ENCODE assay signal across 8 mouse cellular contexts in genomic region chr17:79713276-79713642, GRCm38 (mm10). TPM values are rescaled to one million over a fixed set of nuclear protein-coding genes. Genes with fewer than 3 reads are reported as not detected.
A peak's percentile ranks its signal among the peaks of the same experiment; 100 is the strongest.
DNase-seq lines count a peak whose midpoint lies in the region; ATAC-seq and TF ChIP-seq lines count a peak whose summit lies in the region.

No protein-coding gene starts in this region.

- peak overlapping the region; percentile 46; the same call in 1 of the 2 replicates for H3K9ac ChIP-seq in lung, embryonic 14.5 days
- H3K9ac ChIP-seq in embryonic facial prominence, embryonic 14.5 days (ENCODE audit: low read depth, low read length), result peak overlapping the region; percentile 45
- H3K9ac ChIP-seq in hindbrain, embryonic 16.5 days (ENCODE audit: low read depth, low read length), result peak overlapping the region; percentile 51
- H3K9ac ChIP-seq in midbrain, embryonic 14.5 days (replicated peaks; ENCODE audit: low read length), result peak overlapping the region; percentile 40

- H3K27me3 ChIP-seq in lung, embryonic 14.5 days (ENCODE audit: insufficient read depth, low read length), result peaks cover 45% of the 10 kb centered on the region
- peaks cover 59% of the 10 kb centered on the region for H3K27me3 ChIP-seq in embryonic facial prominence, embryonic 14.5 days (replicated peaks; ENCODE audit: control insufficient read depth, insufficient read depth, low read length)
- peaks cover 38% of the 10 kb centered on the region for H3K27me3 ChIP-seq in hindbrain, embryonic 16.5 days (replicated peaks; ENCODE audit: control insufficient read depth, insufficient read depth, low read length)
- H3K27me3 ChIP-seq in midbrain, embryonic 14.5 days (ENCODE audit: control insufficient read depth, insufficient read depth, low read length), result peaks cover 65% of the 10 kb centered on the region

- H3K4me1 ChIP-seq in lung, embryonic 14.5 days (ENCODE audit: insufficient read depth), result peaks cover 22% of the 10 kb centered on the region; the same call in 1 of the 2 replicates
- H3K4me1 ChIP-seq in embryonic facial prominence, embryonic 14.5 days (ENCODE audit: control insufficient read depth, insufficient read depth, low read length), result peaks cover 24% of the 10 kb centered on the region
- H3K4me1 ChIP-seq in hindbrain, embryonic 16.5 days (ENCODE audit: control insufficient read depth, insufficient read depth, low read depth, low read length), result peaks cover 24% of the 10 kb centered on the region
- peaks cover 26% of the 10 kb centered on the region for H3K4me1 ChIP-seq in midbrain, embryonic 14.5 days (ENCODE audit: control insufficient read depth, insufficient read depth, low read length)

- peak overlapping the region; percentile 91 for H3K4me2 ChIP-seq in lung, embryonic 14.5 days
- H3K4me2 ChIP-seq in embryonic facial prominence, embryonic 14.5 days (ENCODE audit: low read depth, low read length), result peak overlapping the region; percentile 88
- peak overlapping the region; percentile 96 for H3K4me2 ChIP-seq in hindbrain, embryonic 16.5 days (ENCODE audit: low read length)
- peak overlapping the region; percentile 86 for H3K4me2 ChIP-seq in midbrain, embryonic 14.5 days (ENCODE audit: low read length)

- under 1% methylated on average over 24 of the region's 24 CpGs for WGBS in lung, embryonic 14.5 days
- WGBS in embryonic facial prominence, embryonic 14.5 days, result 0% methylated on average over 20 of the region's 24 CpGs
- WGBS in hindbrain, embryonic 16.5 days, result 0% methylated on average over 24 of the region's 24 CpGs
- WGBS in midbrain, embryonic 14.5 days, result under 1% methylated on average over 24 of the region's 24 CpGs

- peak; percentile 48 for DNase-seq in lung, embryonic 14.5 days
- no peak for DNase-seq in lung, postnatal 10 days
- no peak for DNase-seq in embryonic facial prominence, embryonic 14.5 days (ENCODE audit: low spot score)
- no peak for DNase-seq in midbrain, embryonic 14.5 days
- no peak for DNase-seq in gastrocnemius, postnatal 25 days
- DNase-seq in MN1 (ENCODE audit: low spot score), result no peak
- no peak for DNase-seq in cerebellum, adult 8-10 months

- no peaks in the 10 kb centered on the region for H3K9me3 ChIP-seq in lung, embryonic 14.5 days (ENCODE audit: low read depth, low read length)
- H3K9me3 ChIP-seq in embryonic facial prominence, embryonic 14.5 days (ENCODE audit: control insufficient read depth, low read length), result no peaks in the 10 kb centered on the region
- no peaks in the 10 kb centered on the region for H3K9me3 ChIP-seq in hindbrain, embryonic 16.5 days (ENCODE audit: control insufficient read depth, low read length)
- H3K9me3 ChIP-seq in midbrain, embryonic 14.5 days (ENCODE audit: control insufficient read depth, low read length), result no peaks in the 10 kb centered on the region

- TF ChIP-seq CTCF in lung, embryonic 14.5 days (IDR thresholded peaks at IDR 0.05; ENCODE audit: low read depth), result no peak

- H3K27ac ChIP-seq in lung, embryonic 14.5 days (ENCODE audit: low read depth), result no peak overlapping the region
- H3K27ac ChIP-seq in embryonic facial prominence, embryonic 14.5 days (replicated peaks; ENCODE audit: low read depth, low read length), result no peak overlapping the region
- H3K27ac ChIP-seq in hindbrain, embryonic 16.5 days (ENCODE audit: low read depth, low read length), result no peak overlapping the region
- H3K27ac ChIP-seq in midbrain, embryonic 14.5 days (replicated peaks; ENCODE audit: low read depth, low read length), result no peak overlapping the region

- no peak for ATAC-seq in lung, embryonic 14.5 days (ENCODE audit: insufficient read depth)
- no peak for ATAC-seq in embryonic facial prominence, embryonic 14.5 days (ENCODE audit: low read depth)
- no peak for ATAC-seq in hindbrain, embryonic 16.5 days
- no peak for ATAC-seq in midbrain, embryonic 14.5 days (ENCODE audit: low FRiP score, low TSS enrichment)

- H3K36me3 ChIP-seq in lung, embryonic 14.5 days (ENCODE audit: insufficient read depth), result no peaks in the 10 kb centered on the region
- H3K36me3 ChIP-seq in embryonic facial prominence, embryonic 14.5 days (ENCODE audit: control insufficient read depth, insufficient read depth, low read length), result no peaks in the 10 kb centered on the region
- no peaks in the 10 kb centered on the region for H3K36me3 ChIP-seq in hindbrain, embryonic 16.5 days (ENCODE audit: control insufficient read depth, insufficient read depth, low read length)
- no peaks in the 10 kb centered on the region for H3K36me3 ChIP-seq in midbrain, embryonic 14.5 days (ENCODE audit: control insufficient read depth, insufficient read depth, low read length)

- H3K4me3 ChIP-seq in lung, embryonic 14.5 days (ENCODE audit: low read depth, low read length), result peak overlapping the region; percentile 47
- H3K4me3 ChIP-seq in embryonic facial prominence, embryonic 14.5 days (ENCODE audit: low read depth, low read length), result peak overlapping the region; percentile 41
- H3K4me3 ChIP-seq in hindbrain, embryonic 16.5 days (ENCODE audit: low read length), result peak overlapping the region; percentile 49
- peak overlapping the region; percentile 40 for H3K4me3 ChIP-seq in midbrain, embryonic 14.5 days (replicated peaks; ENCODE audit: low read depth, low read length)

RNA-seq across cellular contexts. Expression of gene Cyp1b1, which starts 1.6 kb away (rescaled TPM):
- polyA plus RNA-seq in lung, embryonic 14.5 days (2014; fragmentation: Nextera tagmentation; extraction: Ambion mirVana), result 1.9 and 2.0 TPM in 2 replicates
- polyA plus RNA-seq in embryonic facial prominence, embryonic 14.5 days (2014; fragmentation: Nextera tagmentation; extraction: Ambion mirVana), result 8.6 and 9.9 TPM in 2 replicates
- 7.3 and 9.0 TPM in 2 replicates for polyA plus RNA-seq in hindbrain, embryonic 16.5 days (2015; fragmentation: Nextera tagmentation; extraction: Ambion mirVana)
- polyA plus RNA-seq in midbrain, embryonic 14.5 days (2014; fragmentation: Nextera tagmentation; extraction: Ambion mirVana), result 0.18 and 9.2 TPM in 2 replicates
- under 1 TPM; 0.27 to 0.54 TPM for total RNA-seq in gastrocnemius, postnatal 25 days (2021)
